Mouse (Mus musculus) urinary bladder, postnatal 14 days (tissue): Measurements from ENCODE around the gene Pttg1ip.

ENCODE experiments used
- DNase-seq: peaks from one replicate; pipeline ENCODE4 v3.0.0; 2021; ENCODE audit warnings: low spot score

Gene Pttg1ip

GRCm38 (mm10) chr10:77569481-77569880 lies 12.0 kb upstream of the Pttg1ip start:
- DNase-seq, result no peak

GRCm38 (mm10) chr10:77569973-77570658 lies 11.4 kb upstream of the Pttg1ip start:
- peak; percentile 34 for DNase-seq

- DNase-seq, result no peak
Measured at GRCm38 (mm10) chr10:77572225-77572624, 9.3 kb upstream of the Pttg1ip start.

- DNase-seq, result no peak
Measured at GRCm38 (mm10) chr10:77573162-77573561, 8.4 kb upstream of the Pttg1ip start.

- DNase-seq, result no peak
Measured at GRCm38 (mm10) chr10:77580027-77580920, 1.2 kb upstream of the Pttg1ip start.

- DNase-seq, result no peak
Measured at GRCm38 (mm10) chr10:77581023-77581407, 505 bp upstream of the Pttg1ip start.

GRCm38 (mm10) chr10:77582285-77582618 lies 732 bp downstream of the Pttg1ip start:
- no peak for DNase-seq

- no peak for DNase-seq
Measured at GRCm38 (mm10) chr10:77583795-77584422, 2.4 kb downstream of the Pttg1ip start.

GRCm38 (mm10) chr10:77586637-77587036 lies 5.1 kb downstream of the Pttg1ip start:
- DNase-seq, result no peak

- no peak for DNase-seq
Measured at GRCm38 (mm10) chr10:77587091-77587775, 5.7 kb downstream of the Pttg1ip start.

GRCm38 (mm10) chr10:77588036-77588435 lies 6.5 kb downstream of the Pttg1ip start:
- DNase-seq, result no peak

GRCm38 (mm10) chr10:77589117-77589516 lies 7.6 kb downstream of the Pttg1ip start:
- DNase-seq, result no peak

GRCm38 (mm10) chr10:77589749-77590148 lies 8.2 kb downstream of the Pttg1ip start:
- no peak for DNase-seq

- DNase-seq, result peak; percentile 66
Measured at GRCm38 (mm10) chr10:77590812-77591211, 9.3 kb downstream of the Pttg1ip start.

GRCm38 (mm10) chr10:77591546-77591945 lies 10.0 kb downstream of the Pttg1ip start:
- no peak for DNase-seq

GRCm38 (mm10) chr10:77596060-77596459 lies 14.5 kb downstream of the Pttg1ip start:
- DNase-seq, result no peak

- DNase-seq, result no peak
Measured at GRCm38 (mm10) chr10:77603021-77603420, 21.5 kb downstream of the Pttg1ip start.

GRCm38 (mm10) chr10:77604111-77604510 lies 22.6 kb downstream of the Pttg1ip start:
- no peak for DNase-seq

GRCm38 (mm10) chr10:77604958-77605357 lies 23.4 kb downstream of the Pttg1ip start:
- no peak for DNase-seq

GRCm38 (mm10) chr10:77605368-77605767 lies 23.8 kb downstream of the Pttg1ip start:
- no peak for DNase-seq

GRCm38 (mm10) chr10:77605908-77606826 lies 24.6 kb downstream of the Pttg1ip start, which contains the start of the genes Sumo3 and Gm49325:
Gene Sumo3, plus strand, starts transcription at chr10:77606097.
Gene Gm49325, plus strand, starts transcription at chr10:77606197.
- DNase-seq, result peak; percentile 99
